Mouse (Mus musculus) adrenal gland, postnatal 4 days (tissue): ENCODE data around the gene Wdr26. TPM values are rescaled to one million over a fixed set of nuclear protein-coding genes. Genes with fewer than 3 reads are reported as not detected.

Experiments used
- DNase-seq, 2 experiments: peaks; one replicate each; pipeline ENCODE4 v3.0.0; 2021 to 2022; ENCODE audit warnings: low spot score in 2 of 2, mixed read lengths in 2 of 2
- long read RNA-seq, 2 experiments: library from polyadenylated mRNA; stranded (forward); transcript quantifications; one replicate each; pipeline ENCODE4 v2.0.0; 2021
- total RNA-seq, 2 experiments: library from RNA; stranded (reverse); gene quantifications; 2 replicates each; pipeline ENCODE4 v1.2.3; 2021

The Wdr26 gene
- total RNA-seq, result 100 to 1,000 TPM; 162 to 186 TPM
- long read RNA-seq, experiment 1, full-length matches to known transcripts, result 5 of 28 reads
- long read RNA-seq, experiment 1, partial matches to known transcripts, result 2 of 28 reads
- long read RNA-seq, experiment 1, other reads (novel, unspliced or antisense), result 21 of 28 reads
- long read RNA-seq, experiment 2, full-length matches to known transcripts, result 94 of 139 reads
- long read RNA-seq, experiment 2, partial matches to known transcripts, result 15 of 139 reads
- long read RNA-seq, experiment 2, other reads (novel, unspliced or antisense), result 30 of 139 reads

- DNase-seq, result peak; percentile 37 to 71
These were observed at the start of gene Wdr26 for GRCm38 (mm10) chr1:181211920-181212633. Wdr26 (minus strand) TSS chr1:181212001.

GRCm38 (mm10) chr1:181260949-181261696 is 49.3 kb upstream of the Wdr26 start:
- no peak for DNase-seq

- no peak for DNase-seq
These were observed 48.6 kb upstream of the Wdr26 start for GRCm38 (mm10) chr1:181260422-181260821.

- no peak for DNase-seq
These were observed 48.0 kb upstream of the Wdr26 start for GRCm38 (mm10) chr1:181259626-181260410.

GRCm38 (mm10) chr1:181259056-181259455 is 47.3 kb upstream of the Wdr26 start:
- DNase-seq, result no peak

GRCm38 (mm10) chr1:181258616-181259015 is 46.8 kb upstream of the Wdr26 start:
- no peak for DNase-seq

- DNase-seq, result peak; percentile 19 to 43
These were observed 46.1 kb upstream of the Wdr26 start for GRCm38 (mm10) chr1:181257585-181258555.

GRCm38 (mm10) chr1:181256689-181257584 is 45.1 kb upstream of the Wdr26 start:
- DNase-seq, result peak; percentile 53 to 70

GRCm38 (mm10) chr1:181255891-181256688 is 44.3 kb upstream of the Wdr26 start:
- peak in 1 of 2 experiments; percentile 23 for DNase-seq

GRCm38 (mm10) chr1:181255450-181255849 is 43.6 kb upstream of the Wdr26 start:
- no peak for DNase-seq

GRCm38 (mm10) chr1:181251624-181252023 is 39.8 kb upstream of the Wdr26 start:
- no peak for DNase-seq

GRCm38 (mm10) chr1:181250961-181251360 is 39.2 kb upstream of the Wdr26 start:
- no peak for DNase-seq

- DNase-seq, result no peak
These were observed 37.7 kb upstream of the Wdr26 start for GRCm38 (mm10) chr1:181249537-181249936.

GRCm38 (mm10) chr1:181247175-181247574 is 35.4 kb upstream of the Wdr26 start:
- DNase-seq, result no peak

- no peak for DNase-seq
These were observed 34.8 kb upstream of the Wdr26 start for GRCm38 (mm10) chr1:181246487-181247138.

- no peak for DNase-seq
These were observed 34.0 kb upstream of the Wdr26 start for GRCm38 (mm10) chr1:181245554-181246486.
